Mouse (Mus musculus) layer of hippocampus, adult 8-10 months (tissue): ENCODE results near the gene Gmppa. TPM values are rescaled to one million over a fixed set of nuclear protein-coding genes. Genes with fewer than 3 reads are reported as not detected.
A peak's percentile ranks its signal among the peaks of the same experiment; 100 is the strongest.

Source experiments
- DNase-seq, 2 experiments: peaks; one replicate each; pipeline ENCODE4 v3.0.0; 2022; ENCODE audit warnings: low spot score in 2 of 2
- total RNA-seq, 4 experiments: library from RNA; stranded (reverse); gene quantifications; 2 replicates each; pipeline ENCODE4 v1.2.4; 2022

The Gmppa gene
- total RNA-seq, 4 experiments from 2014 or later = 58.3 to 77.2 (median 72.7) TPM

- DNase-seq = no peak
These were observed 12.8 kb upstream of the Gmppa start for GRCm38 (mm10) chr1:75422823-75423471.

- DNase-seq = no peak
These were observed 11.8 kb upstream of the Gmppa start for GRCm38 (mm10) chr1:75423780-75424390.

GRCm38 (mm10) chr1:75425796-75426471 is 9.8 kb upstream of the Gmppa start:
- peak in 1 of 2 experiments; percentile 45 for DNase-seq

GRCm38 (mm10) chr1:75438782-75439181 is 3.1 kb downstream of the Gmppa start:
- no peak for DNase-seq

- DNase-seq = no peak
These were observed 4.9 kb downstream of the Gmppa start for GRCm38 (mm10) chr1:75440661-75441060.

GRCm38 (mm10) chr1:75441471-75441996 is 5.8 kb downstream of the Gmppa start:
- no peak for DNase-seq

GRCm38 (mm10) chr1:75442171-75442570 is 6.4 kb downstream of the Gmppa start:
- no peak for DNase-seq

GRCm38 (mm10) chr1:75442811-75443210 is 7.1 kb downstream of the Gmppa start:
- no peak for DNase-seq

GRCm38 (mm10) chr1:75443247-75444024 is 7.7 kb downstream of the Gmppa start:
- no peak for DNase-seq

- no peak for DNase-seq
These were observed 8.5 kb downstream of the Gmppa start for GRCm38 (mm10) chr1:75444208-75444607.

GRCm38 (mm10) chr1:75445141-75445701 is 9.5 kb downstream of the Gmppa start:
- peak; percentile 63 to 68 for DNase-seq

GRCm38 (mm10) chr1:75445751-75446611 is 10.3 kb downstream of the Gmppa start:
- peak; percentile 66 to 78 for DNase-seq

GRCm38 (mm10) chr1:75446656-75447055 is 10.9 kb downstream of the Gmppa start:
- DNase-seq = no peak

GRCm38 (mm10) chr1:75447265-75448051 is 11.7 kb downstream of the Gmppa start:
- DNase-seq = no peak

- DNase-seq = no peak
These were observed 12.3 kb downstream of the Gmppa start for GRCm38 (mm10) chr1:75448052-75448431.

- DNase-seq = no peak
These were observed 13.2 kb downstream of the Gmppa start for GRCm38 (mm10) chr1:75448937-75449336.

GRCm38 (mm10) chr1:75449377-75450135 is 13.8 kb downstream of the Gmppa start:
- no peak for DNase-seq

- no peak for DNase-seq
These were observed 14.7 kb downstream of the Gmppa start, which contains the start of gene Asic4 for GRCm38 (mm10) chr1:75450314-75451005. Asic4 (plus strand) TSS chr1:75450436.
